Mouse (Mus musculus) kidney, adult 2 months (tissue): Measurements from ENCODE around the gene Adcy7.

Experiments
- CTCF ChIP-seq: fragments of 200-500 bp; conservative IDR thresholded peaks from 2 replicates; pipeline ENCODE4 v1.5.1; 2011; ENCODE audit warnings: low read depth, mild to moderate bottlenecking, control low read depth, low read length, moderate library complexity, mixed read lengths; ENCODE audit not compliant: insufficient read depth, insufficient read length
- POLR2A ChIP-seq: fragments of 200-500 bp; IDR thresholded peaks from one replicate; pipeline ENCODE4 v1.6.1; 2011; ENCODE audit warnings: low read depth, low read length, control low read depth

- TF ChIP-seq POLR2A (no peak), CTCF (no peak)
Measured at GRCm38 (mm10) chr8:88317341-88317740, 45.1 kb downstream of the Adcy7 start.
